Mouse (Mus musculus) C2C12 (cell line): ENCODE data around the gene Rab31. TPM values are rescaled to one million over a fixed set of nuclear protein-coding genes. Genes with fewer than 3 reads are reported as not detected.

Source experiments
- H3K27me3 ChIP-seq: one replicate; pipeline ENCODE4 v1.6.1; 2011; ENCODE audit not compliant: control insufficient read depth, insufficient read depth, insufficient read length
- H3K36me3 ChIP-seq: one replicate; pipeline ENCODE4 v1.6.1; 2011; ENCODE audit not compliant: control insufficient read depth, insufficient read depth
- H3K4me3 ChIP-seq: one replicate; pipeline ENCODE4 v1.5.1; 2011; ENCODE audit warnings: mild to moderate bottlenecking, control low read depth; ENCODE audit not compliant: poor library complexity, insufficient read depth, severe bottlenecking
- H3K79me2 ChIP-seq: one replicate; pipeline ENCODE4 v1.6.1; 2011; ENCODE audit not compliant: control insufficient read depth, insufficient read depth
- H3K79me3 ChIP-seq: one replicate; pipeline ENCODE4 v1.6.1; 2011; ENCODE audit warnings: low read depth, control low read depth
- H3ac ChIP-seq: one replicate; pipeline ENCODE3; 2011; ENCODE audit warnings: low read depth; ENCODE audit not compliant: control insufficient read depth, insufficient read length
- CEBPB ChIP-seq: IDR thresholded peaks from one replicate; pipeline ENCODE4 v1.6.1; 2011; ENCODE audit warnings: low read depth, mild to moderate bottlenecking, control low read depth, moderate library complexity
- CTCF ChIP-seq: IDR thresholded peaks from one replicate; pipeline ENCODE4 v1.5.1; 2011; ENCODE audit not compliant: control insufficient read depth, insufficient read depth, insufficient read length
- FOSL1 ChIP-seq: IDR thresholded peaks from one replicate; pipeline ENCODE4 v1.8.0; 2011; ENCODE audit warnings: mild to moderate bottlenecking, low read length; ENCODE audit not compliant: poor library complexity, insufficient read depth, severe bottlenecking
- MAX ChIP-seq: IDR thresholded peaks from one replicate; pipeline ENCODE4 v1.6.1; 2011; ENCODE audit warnings: mild to moderate bottlenecking, control low read depth
- MYOD1 ChIP-seq: IDR thresholded peaks from one replicate; pipeline ENCODE4 v1.6.1; 2011; ENCODE audit warnings: low read depth; ENCODE audit not compliant: control insufficient read depth, insufficient read length
- MYOG ChIP-seq: IDR thresholded peaks from one replicate; pipeline ENCODE4 v1.6.1; 2011; ENCODE audit not compliant: control insufficient read depth, insufficient read length; ENCODE audit errors: extremely low read depth
- USF1 ChIP-seq: IDR thresholded peaks from one replicate; pipeline ENCODE4 v1.6.1; 2011; ENCODE audit warnings: low read depth, mild to moderate bottlenecking, control low read depth, moderate library complexity
- polyA plus RNA-seq: library from polyadenylated mRNA; unstranded; fragments of >200 nt; fragmentation: generic; extraction: Trizol; gene quantifications from one replicate; pipeline ENCODE4 v1.2.1, GENCODE M21; 2012; ENCODE audit warnings: missing spikeins

The Rab31 gene
- polyA plus RNA-seq, 1 experiment, result 144 TPM

DNA sequence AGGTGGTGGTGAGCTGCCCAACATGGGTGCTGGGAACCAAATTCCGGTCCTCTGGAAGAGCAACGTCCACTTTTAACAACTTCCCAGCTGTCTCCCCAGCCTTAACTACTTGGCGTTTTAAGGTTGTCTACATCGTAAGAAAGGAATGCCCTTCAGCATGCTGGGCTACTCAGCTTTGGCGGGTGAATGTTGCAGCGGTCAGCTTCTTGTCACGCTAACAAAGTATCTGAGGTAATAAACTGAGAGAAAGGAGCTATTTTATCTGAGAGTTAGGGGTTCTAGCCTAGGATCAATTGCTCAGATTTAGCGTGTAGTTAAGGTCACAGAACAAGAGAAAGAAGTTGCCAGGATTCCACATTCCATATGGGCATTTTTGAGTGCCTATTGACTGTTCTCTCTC, 71.2 kb downstream of the Rab31 start:
- H3K4me3 ChIP-seq, result no peak overlapping the region
- H3K79me2 ChIP-seq, result peaks cover 48% of the 10 kb centered on the region
- no peak overlapping the region for H3ac ChIP-seq
- peaks cover 12% of the 10 kb centered on the region for H3K79me3 ChIP-seq
- H3K27me3 ChIP-seq, result no peaks in the 10 kb centered on the region
- H3K36me3 ChIP-seq, result peaks cover 39% of the 10 kb centered on the region
- TF ChIP-seq FOSL1, result no peak
- TF ChIP-seq MAX, result no peak
- no peak for TF ChIP-seq MYOG
- TF ChIP-seq CEBPB, result no peak
- TF ChIP-seq USF1, result no peak
- no peak for TF ChIP-seq MYOD1
- TF ChIP-seq CTCF, result no peak

DNA sequence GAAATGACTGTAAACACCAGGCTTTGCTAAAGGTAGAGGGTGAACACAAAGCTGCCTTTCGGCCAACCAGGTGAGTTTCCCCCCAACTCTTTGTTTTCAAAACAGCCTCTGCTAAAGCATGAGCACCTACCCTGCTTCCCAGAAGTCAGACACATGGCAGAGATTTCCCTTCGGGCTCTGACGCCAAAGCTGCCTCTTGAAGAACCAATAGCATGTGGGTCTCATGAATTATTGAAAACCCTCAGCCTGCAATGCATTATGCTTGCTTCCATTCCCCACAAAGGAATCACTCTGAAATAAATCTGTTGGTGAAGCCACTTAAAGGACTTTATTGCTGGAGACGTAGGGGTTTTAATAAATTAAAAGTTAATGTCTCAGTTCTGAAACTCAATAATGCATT, 72.5 kb downstream of the Rab31 start:
- TF ChIP-seq USF1, result no peak
- TF ChIP-seq CEBPB, result no peak
- TF ChIP-seq FOSL1, result no peak
- TF ChIP-seq MAX, result no peak
- no peak for TF ChIP-seq MYOG
- TF ChIP-seq CTCF, result no peak
- no peak for TF ChIP-seq MYOD1
- H3K79me2 ChIP-seq, result peaks cover 35% of the 10 kb centered on the region
- no peak overlapping the region for H3K4me3 ChIP-seq
- peaks cover 8% of the 10 kb centered on the region for H3K79me3 ChIP-seq
- H3ac ChIP-seq, result no peak overlapping the region
- H3K27me3 ChIP-seq, result no peaks in the 10 kb centered on the region
- H3K36me3 ChIP-seq, result peaks cover 41% of the 10 kb centered on the region

DNA sequence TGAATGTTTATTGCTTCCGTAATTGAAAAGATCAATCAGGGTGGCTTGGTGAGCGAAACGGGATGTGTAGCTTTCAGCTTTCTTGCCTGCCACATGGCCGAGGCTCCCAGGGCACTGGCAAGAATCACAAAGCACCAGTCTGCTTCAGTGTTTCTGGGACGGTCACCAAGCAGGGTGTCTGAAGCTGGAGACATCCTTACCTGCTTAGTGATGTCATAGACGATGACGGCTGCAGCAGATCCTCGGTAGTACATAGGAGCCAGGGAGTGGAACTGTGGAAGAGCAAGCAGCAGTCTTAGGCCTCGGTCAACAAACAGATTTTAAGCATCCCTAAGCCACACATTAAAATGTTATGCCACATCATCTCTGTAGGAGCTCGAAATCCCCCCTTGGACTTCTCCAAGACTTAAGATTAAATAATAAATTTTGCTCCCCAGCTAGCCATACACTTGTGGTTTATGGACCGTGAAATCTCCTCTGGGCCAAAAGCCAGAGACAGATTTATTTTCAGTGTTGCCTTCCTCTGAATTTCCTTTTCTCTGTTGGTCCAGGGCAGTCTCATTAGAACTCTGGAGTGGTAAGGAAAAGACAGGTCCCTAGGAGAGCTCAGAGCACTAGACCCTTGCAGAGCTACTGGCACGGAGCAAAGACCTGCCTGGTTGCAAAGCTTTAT, 74.6 kb downstream of the Rab31 start:
- Histone ChIP-seq H3K36me3 (peaks cover 58% of the 10 kb centered on the region), H3K79me2 (peaks cover 32% of the 10 kb centered on the region), H3K79me3 (peaks cover 17% of the 10 kb centered on the region), H3K27me3 (no peaks in the 10 kb centered on the region), H3K4me3 (no peak overlapping the region), H3ac (no peak overlapping the region)
- TF ChIP-seq USF1 (no peak), CEBPB (no peak), FOSL1 (no peak), MYOD1 (no peak), MYOG (no peak), CTCF (no peak)

- Histone ChIP-seq H3K36me3 (peaks cover 52% of the 10 kb centered on the region), H3K27me3 (no peaks in the 10 kb centered on the region), H3ac (no peak overlapping the region), H3K79me2 (peaks cover 22% of the 10 kb centered on the region), H3K4me3 (no peak overlapping the region), H3K79me3 (peaks cover 18% of the 10 kb centered on the region)
- TF ChIP-seq MYOG, result no peak
- no peak for TF ChIP-seq CTCF
- TF ChIP-seq USF1, result no peak
- TF ChIP-seq MAX, result no peak
- no peak for TF ChIP-seq FOSL1
- TF ChIP-seq CEBPB, result no peak
- TF ChIP-seq MYOD1, result no peak
These were observed 75.6 kb downstream of the Rab31 start for GRCm38 (mm10) chr17:65696939-65697338.

- Histone ChIP-seq H3K79me3 (peaks cover 14% of the 10 kb centered on the region), H3K4me3 (no peak overlapping the region), H3K27me3 (no peaks in the 10 kb centered on the region), H3ac (no peak overlapping the region), H3K79me2 (peaks cover 15% of the 10 kb centered on the region), H3K36me3 (peaks cover 62% of the 10 kb centered on the region)
- TF ChIP-seq FOSL1, result no peak
- no peak for TF ChIP-seq USF1
- TF ChIP-seq CEBPB, result no peak
- no peak for TF ChIP-seq MAX
- no peak for TF ChIP-seq CTCF
- no peak for TF ChIP-seq MYOG
- no peak for TF ChIP-seq MYOD1
These were observed 80.3 kb downstream of the Rab31 start for GRCm38 (mm10) chr17:65692276-65692675.

DNA sequence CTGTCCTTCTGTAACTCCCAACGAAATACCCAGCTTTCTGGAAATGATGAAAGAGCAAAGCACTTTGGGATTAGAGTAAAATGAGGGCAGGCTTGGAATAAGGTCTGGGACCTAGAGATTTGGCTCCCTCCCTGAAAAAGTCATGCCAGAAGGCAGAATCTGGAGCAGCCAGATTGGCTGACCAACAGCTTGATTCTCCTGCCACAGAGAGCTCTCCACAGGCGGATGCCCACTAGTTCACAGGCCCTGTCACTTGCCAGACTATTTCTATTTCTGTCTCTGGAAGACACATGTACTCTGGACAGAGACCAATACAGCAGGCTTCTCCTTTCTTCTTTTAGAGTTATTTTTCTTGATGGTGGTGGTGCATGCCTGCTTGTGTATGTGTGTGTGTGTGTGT, 88.8 kb downstream of the Rab31 start:
- peaks cover 4% of the 10 kb centered on the region for H3K36me3 ChIP-seq
- no peaks in the 10 kb centered on the region for H3K27me3 ChIP-seq
- no peak overlapping the region for H3K4me3 ChIP-seq
- H3K79me3 ChIP-seq, result peaks cover 10% of the 10 kb centered on the region
- H3ac ChIP-seq, result no peak overlapping the region
- H3K79me2 ChIP-seq, result peaks cover 19% of the 10 kb centered on the region
- no peak for TF ChIP-seq MYOD1
- TF ChIP-seq USF1, result no peak
- no peak for TF ChIP-seq CTCF
- TF ChIP-seq MYOG, result no peak
- TF ChIP-seq MAX, result no peak
- no peak for TF ChIP-seq CEBPB
- no peak for TF ChIP-seq FOSL1
